Mouse (Mus musculus) liver, embryonic 12.5 days (tissue): Measurements from ENCODE around the gene H2-Eb1. TPM values are rescaled to one million over a fixed set of nuclear protein-coding genes. Genes with fewer than 3 reads are reported as not detected.
"Not testable (repeated sequence)": the region's sequence is repeated elsewhere in the genome, so short reads cannot be mapped to it uniquely, and the experiment has no call there.

Source experiments
- ATAC-seq: fragments of 200-750 bp; cut with Nextera tagmentation; 2 replicates; pipeline ENCODE4 v1.8.0; 2017; ENCODE audit warnings: moderate number of reproducible peaks, mild to moderate bottlenecking, moderate library complexity
- H3K27ac ChIP-seq: fragments of 300-500 bp; sonication (generic); 2 replicates; pipeline ENCODE4 v1.5.1; 2016; ENCODE audit warnings: mild to moderate bottlenecking
- H3K27me3 ChIP-seq: fragments of 300-500 bp; sonication (generic); replicated peaks from 2 replicates; pipeline ENCODE4 v1.6.1; 2016; ENCODE audit warnings: mild to moderate bottlenecking, moderate library complexity
- H3K36me3 ChIP-seq: fragments of 300-500 bp; sonication (generic); 2 replicates; pipeline ENCODE4 v1.6.1; 2016; ENCODE audit warnings: mild to moderate bottlenecking, moderate library complexity
- H3K4me1 ChIP-seq: fragments of 300-500 bp; sonication (generic); 2 replicates; pipeline ENCODE4 v1.6.1; 2016
- H3K4me2 ChIP-seq: fragments of 300-500 bp; sonication (generic); 2 replicates; pipeline ENCODE4 v1.6.1; 2016; ENCODE audit warnings: mild to moderate bottlenecking, moderate library complexity
- H3K4me3 ChIP-seq: fragments of 300-500 bp; sonication (generic); 2 replicates; pipeline ENCODE4 v1.5.1; 2016; ENCODE audit warnings: mild to moderate bottlenecking, moderate library complexity
- H3K9ac ChIP-seq: fragments of 300-500 bp; sonication (generic); 2 replicates; pipeline ENCODE4 v1.6.1; 2016; ENCODE audit warnings: mild to moderate bottlenecking, moderate library complexity
- H3K9me3 ChIP-seq: fragments of 300-500 bp; sonication (generic); replicated peaks from 2 replicates; pipeline ENCODE4 v1.6.1; 2016; ENCODE audit warnings: mild to moderate bottlenecking, moderate library complexity
- WGBS: fragments of 180-500 bp; shearing (Covaris S2); methylation state at CpG from one replicate; pipeline ENCODE4 v1.1.7; 2016; ENCODE audit not compliant: insufficient replicate concordance; 5-methylcytosine and 5-hydroxymethylcytosine counted together
- polyA plus RNA-seq: library from polyadenylated mRNA; unstranded; fragments of >200 nt; fragmentation: Nextera tagmentation; extraction: Ambion mirVana; gene quantifications from 2 replicates; pipeline ENCODE4 v1.2.1, GENCODE M21; 2016

H2-Eb1 gene
- polyA plus RNA-seq, 1 experiment from 2014 or later = 0.15 TPM

DNA sequence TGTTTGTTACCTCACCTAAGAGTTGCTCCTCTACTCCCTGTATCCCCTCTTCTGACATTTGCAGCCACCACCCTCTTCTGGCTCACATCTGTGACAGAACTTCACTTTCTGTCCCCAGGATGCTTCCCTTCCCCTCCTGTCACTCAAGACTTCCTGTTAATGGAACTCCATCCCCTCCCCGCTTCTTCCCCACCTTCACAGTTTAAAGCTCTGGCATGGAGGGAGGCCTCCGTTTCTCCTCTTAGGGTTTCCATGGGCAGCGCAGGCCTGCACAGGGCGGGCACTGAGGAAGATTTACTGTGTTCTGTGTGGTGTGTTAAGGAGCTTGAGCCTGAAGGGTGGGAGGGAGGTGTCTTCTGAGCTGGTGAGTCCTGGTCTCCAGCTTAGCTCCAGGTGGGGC lies 2.5 kb downstream of the H2-Eb1 start:
- no peaks in the 10 kb centered on the region for H3K36me3 ChIP-seq
- no peak overlapping the region for H3K4me2 ChIP-seq
- no peaks in the 10 kb centered on the region for H3K9me3 ChIP-seq
- H3K4me1 ChIP-seq = peaks cover 3% of the 10 kb centered on the region
- no peak overlapping the region for H3K4me3 ChIP-seq
- ATAC-seq = no peak
- no peak overlapping the region for H3K27ac ChIP-seq
- WGBS = 55% methylated on average over 4 of the region's 4 CpGs
- no peak overlapping the region for H3K9ac ChIP-seq
- peaks cover 17% of the 10 kb centered on the region; the same call in 1 of the 2 replicates for H3K27me3 ChIP-seq

- Histone ChIP-seq H3K27me3 (peaks cover 11% of the 10 kb centered on the region; the same call in 1 of the 2 replicates), H3K9ac (no peak overlapping the region), H3K4me2 (peak overlapping the region; percentile 74), H3K36me3 (no peaks in the 10 kb centered on the region), H3K9me3 (no peaks in the 10 kb centered on the region), H3K4me1 (peaks cover 3% of the 10 kb centered on the region), H3K27ac (no peak overlapping the region), H3K4me3 (peak overlapping the region; percentile 60)
- no peak for ATAC-seq
- 35% methylated on average over 10 of the region's 10 CpGs for WGBS
Observed at GRCm38 (mm10) chr17:34309225-34309624, 3.6 kb downstream of the H2-Eb1 start.

DNA sequence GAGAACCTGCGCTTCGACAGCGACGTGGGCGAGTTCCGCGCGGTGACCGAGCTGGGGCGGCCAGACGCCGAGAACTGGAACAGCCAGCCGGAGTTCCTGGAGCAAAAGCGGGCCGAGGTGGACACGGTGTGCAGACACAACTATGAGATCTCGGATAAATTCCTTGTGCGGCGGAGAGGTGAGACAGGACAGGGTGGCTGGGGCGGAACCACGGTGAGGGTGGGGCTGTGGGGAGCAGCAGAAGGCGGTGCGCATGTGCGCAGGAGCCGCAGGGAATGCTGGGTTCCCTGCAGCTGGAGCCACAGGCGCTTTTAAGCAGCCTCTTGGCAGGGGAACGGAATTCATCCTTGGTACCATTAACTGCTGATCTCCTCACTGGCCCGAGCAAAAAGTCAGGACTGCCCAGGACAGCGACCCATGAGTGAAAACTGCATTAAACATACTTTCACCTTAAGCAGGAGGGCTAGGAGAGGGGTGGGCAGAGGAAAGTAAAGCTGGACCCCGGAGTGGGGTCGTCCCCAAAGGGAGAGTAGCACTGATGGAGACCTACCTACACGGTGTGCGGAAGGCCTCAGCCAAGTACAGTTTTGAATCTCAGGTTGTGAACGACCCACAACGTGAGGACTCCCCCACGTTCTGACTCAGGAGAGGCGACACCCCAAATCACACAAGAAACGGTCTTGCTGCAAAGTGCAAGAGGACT lies 4.2 kb downstream of the H2-Eb1 start:
- H3K9me3 ChIP-seq = no peaks in the 10 kb centered on the region
- H3K9ac ChIP-seq = peak overlapping the region; percentile 52
- peaks cover 11% of the 10 kb centered on the region; the same call in 1 of the 2 replicates for H3K27me3 ChIP-seq
- no peaks in the 10 kb centered on the region for H3K36me3 ChIP-seq
- peaks cover 3% of the 10 kb centered on the region for H3K4me1 ChIP-seq
- no peak overlapping the region for H3K27ac ChIP-seq
- 23% methylated on average over 38 of the region's 38 CpGs for WGBS
- H3K4me3 ChIP-seq = peak overlapping the region; percentile 60
- H3K4me2 ChIP-seq = peak overlapping the region; percentile 74
- ATAC-seq = peak; percentile 68

- not testable (repeated sequence) for H3K9me3 ChIP-seq, H3K4me2 ChIP-seq, H3K27ac ChIP-seq, H3K36me3 ChIP-seq, H3K4me1 ChIP-seq, H3K4me3 ChIP-seq, H3K9ac ChIP-seq, ATAC-seq
- WGBS = 70% methylated on average over 3 of the region's 3 CpGs
- H3K27me3 ChIP-seq = peaks cover 11% of the 10 kb centered on the region; the same call in 1 of the 2 replicates
Observed at GRCm38 (mm10) chr17:34310526-34310925, 4.9 kb downstream of the H2-Eb1 start.

DNA sequence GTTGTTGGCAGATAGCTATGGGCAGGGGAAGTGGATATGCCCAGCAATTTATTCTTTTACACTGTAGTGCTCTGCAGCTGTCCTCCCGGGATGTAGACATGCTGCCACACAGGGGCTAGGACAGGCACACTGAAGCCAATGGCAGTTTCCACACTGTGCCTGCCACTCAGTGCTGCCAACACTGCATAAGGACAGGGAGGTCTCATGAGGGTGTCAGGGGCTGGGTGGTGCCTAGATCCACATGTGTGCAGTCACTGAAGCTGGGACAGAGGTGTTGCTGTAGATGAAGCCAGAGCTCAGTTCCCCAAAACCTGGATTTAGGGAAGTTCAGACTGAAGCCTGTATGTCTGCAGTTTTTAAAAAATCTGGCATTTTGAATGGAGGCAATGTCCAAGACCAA lies 6.5 kb downstream of the H2-Eb1 start:
- H3K9me3 ChIP-seq = no peaks in the 10 kb centered on the region
- no peak overlapping the region for H3K4me3 ChIP-seq
- H3K27me3 ChIP-seq = peaks cover 11% of the 10 kb centered on the region; the same call in 1 of the 2 replicates
- no peak overlapping the region for H3K27ac ChIP-seq
- no peak for ATAC-seq
- peaks cover 3% of the 10 kb centered on the region for H3K4me1 ChIP-seq
- H3K4me2 ChIP-seq = no peak overlapping the region
- no peak overlapping the region for H3K9ac ChIP-seq
- no peaks in the 10 kb centered on the region for H3K36me3 ChIP-seq
- WGBS = 54% methylated on average over 1 of the region's 1 CpGs

- H3K4me1 ChIP-seq = peaks cover 3% of the 10 kb centered on the region
- no peaks in the 10 kb centered on the region for H3K36me3 ChIP-seq
- H3K4me3 ChIP-seq = no peak overlapping the region
- H3K27ac ChIP-seq = no peak overlapping the region
- no peak overlapping the region for H3K9ac ChIP-seq
- peaks cover 6% of the 10 kb centered on the region; the same call in 1 of the 2 replicates for H3K27me3 ChIP-seq
- no peaks in the 10 kb centered on the region for H3K9me3 ChIP-seq
- H3K4me2 ChIP-seq = no peak overlapping the region
- ATAC-seq = no peak
- 34% methylated on average over 3 of the region's 3 CpGs for WGBS
Observed at GRCm38 (mm10) chr17:34313393-34313792, 7.7 kb downstream of the H2-Eb1 start.

DNA sequence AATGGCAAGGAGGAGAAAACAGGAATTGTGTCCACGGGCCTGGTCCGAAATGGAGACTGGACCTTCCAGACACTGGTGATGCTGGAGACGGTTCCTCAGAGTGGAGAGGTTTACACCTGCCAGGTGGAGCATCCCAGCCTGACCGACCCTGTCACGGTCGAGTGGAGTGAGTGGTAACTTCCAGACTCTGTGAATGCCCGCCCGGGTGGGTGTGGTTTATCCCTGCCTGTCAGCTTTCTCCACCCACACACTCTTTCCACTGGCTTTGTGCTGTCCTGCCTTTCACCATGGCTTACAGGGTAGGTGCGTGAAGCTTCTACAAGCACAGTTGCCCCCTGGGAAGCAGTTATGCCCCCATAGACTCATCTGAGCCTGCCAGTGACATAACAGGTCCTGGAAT lies 8.6 kb downstream of the H2-Eb1 start:
- Histone ChIP-seq H3K27me3 (peaks cover 4% of the 10 kb centered on the region; the same call in 1 of the 2 replicates), H3K9me3 (no peaks in the 10 kb centered on the region), H3K36me3 (no peaks in the 10 kb centered on the region), H3K4me2 (no peak overlapping the region), H3K4me3 (no peak overlapping the region), H3K9ac (no peak overlapping the region), H3K27ac (no peak overlapping the region), H3K4me1 (peaks cover under 1% of the 10 kb centered on the region)
- no peak for ATAC-seq
- WGBS = 59% methylated on average over 9 of the region's 9 CpGs

DNA sequence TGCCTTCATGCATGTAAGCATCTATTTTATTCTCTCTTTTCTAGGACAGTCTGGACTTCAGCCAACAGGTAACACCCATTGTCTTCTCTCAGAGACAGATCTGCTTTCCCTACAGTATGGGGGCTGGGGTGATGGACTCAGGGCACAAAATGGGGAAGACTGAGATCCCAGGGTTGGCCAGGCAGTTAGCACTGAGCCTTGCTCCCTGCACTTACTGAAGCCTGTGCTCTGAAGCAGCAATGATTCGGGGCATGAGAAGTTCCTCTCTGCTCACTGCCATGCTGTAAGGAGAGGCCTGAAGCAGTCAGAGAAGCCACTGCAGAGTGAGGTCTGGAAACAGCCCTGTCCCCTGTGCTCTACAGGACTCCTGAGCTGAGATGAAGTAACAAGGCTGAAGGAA lies 9.8 kb downstream of the H2-Eb1 start:
- Histone ChIP-seq H3K9ac (no peak overlapping the region), H3K4me2 (no peak overlapping the region), H3K9me3 (no peaks in the 10 kb centered on the region), H3K4me3 (no peak overlapping the region), H3K36me3 (no peaks in the 10 kb centered on the region), H3K27ac (no peak overlapping the region), H3K4me1 (no peaks in the 10 kb centered on the region), H3K27me3 (no peaks in the 10 kb centered on the region)
- no peak for ATAC-seq
- 61% methylated on average over 1 of the region's 1 CpGs for whole genome bisulfite sequencing

- Histone ChIP-seq H3K9ac (no peak overlapping the region), H3K4me3 (no peak overlapping the region), H3K4me2 (no peak overlapping the region), H3K36me3 (no peaks in the 10 kb centered on the region), H3K9me3 (no peaks in the 10 kb centered on the region), H3K4me1 (no peaks in the 10 kb centered on the region), H3K27me3 (no peaks in the 10 kb centered on the region), H3K27ac (no peak overlapping the region)
- 66% methylated on average over 2 of the region's 2 CpGs for WGBS
- no peak for ATAC-seq
Observed at GRCm38 (mm10) chr17:34316697-34317096, 11.0 kb downstream of the H2-Eb1 start.

DNA sequence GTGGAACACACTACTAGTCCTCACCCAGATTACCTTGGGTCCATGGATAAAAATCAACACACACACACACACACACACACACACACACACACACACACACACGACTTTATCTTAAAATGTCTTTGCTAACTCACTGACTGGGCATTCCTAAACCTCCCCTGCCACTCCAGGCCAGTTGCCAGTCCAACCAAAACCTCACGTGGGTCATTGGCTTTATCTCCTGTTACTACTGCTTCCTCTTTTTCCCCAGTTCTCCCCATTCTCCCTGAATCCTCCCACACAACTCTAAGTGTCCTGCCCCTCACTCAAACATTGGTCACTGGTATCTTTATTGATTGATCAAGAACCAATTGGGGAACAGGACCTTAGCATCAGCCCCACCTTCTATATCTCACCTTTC lies 11.6 kb downstream of the H2-Eb1 start:
- Histone ChIP-seq H3K27me3 (no peaks in the 10 kb centered on the region), H3K27ac (no peak overlapping the region), H3K9ac (no peak overlapping the region), H3K4me3 (no peak overlapping the region), H3K36me3 (no peaks in the 10 kb centered on the region), H3K4me1 (no peaks in the 10 kb centered on the region), H3K4me2 (no peak overlapping the region), H3K9me3 (no peaks in the 10 kb centered on the region)
- no peak for ATAC-seq
- 5% methylated on average over 2 of the region's 2 CpGs for WGBS

DNA sequence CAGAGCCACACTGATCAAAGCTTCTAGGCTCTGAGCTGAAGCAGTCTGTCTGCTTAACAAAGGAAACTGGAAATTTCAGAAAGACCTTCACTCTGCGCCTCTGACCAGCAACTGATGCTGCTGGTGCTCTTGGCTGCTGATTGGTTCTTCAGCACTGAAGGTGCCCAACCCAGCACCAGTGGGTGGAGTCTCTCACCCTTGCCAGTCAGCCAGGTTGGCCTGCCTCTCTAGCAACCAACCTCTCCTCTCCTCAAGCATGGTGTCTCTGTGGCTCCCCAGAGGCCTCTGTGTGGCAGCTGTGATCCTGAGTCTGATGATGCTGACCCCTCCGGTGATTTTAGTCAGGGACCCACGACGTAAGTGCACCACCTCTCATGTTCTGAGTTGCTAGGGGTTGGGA lies 19.8 kb downstream of the H2-Eb1 start, which contains the start of gene H2-Eb2:
TSS of gene H2-Eb2 (plus strand) at position 230 of the 400 bp plus-strand sequence.
- no peak for ATAC-seq
- WGBS = 53% methylated on average over 4 of the region's 4 CpGs
- H3K27ac ChIP-seq = no peak within 1 kb of the TSS

DNA sequence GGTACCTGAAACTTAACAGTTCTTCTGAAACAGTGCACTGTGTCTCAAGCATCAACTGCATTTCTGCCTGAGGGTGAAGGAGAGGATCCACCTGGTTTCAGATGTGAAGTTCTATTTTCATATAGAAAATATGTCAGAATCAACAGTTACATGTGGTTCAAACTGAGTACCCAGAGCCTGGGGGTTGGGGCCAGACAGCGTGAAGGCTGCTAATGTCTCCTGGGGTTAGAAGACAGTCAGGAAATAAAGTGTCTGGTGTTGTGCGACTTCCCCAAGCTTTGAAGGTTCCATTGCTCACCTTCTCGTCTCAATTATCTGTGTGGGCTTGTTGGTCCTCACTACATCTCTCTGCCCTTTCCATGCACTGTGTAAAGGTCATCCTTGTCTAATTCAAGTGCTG lies 20.7 kb downstream of the H2-Eb1 start:
- Histone ChIP-seq H3K27ac (no peak overlapping the region), H3K27me3 (no peaks in the 10 kb centered on the region; the same call in 1 of the 2 replicates), H3K4me1 (no peaks in the 10 kb centered on the region), H3K9ac (no peak overlapping the region), H3K4me2 (no peak overlapping the region), H3K36me3 (no peaks in the 10 kb centered on the region), H3K4me3 (no peak overlapping the region), H3K9me3 (no peaks in the 10 kb centered on the region)
- WGBS = 44% methylated on average over 3 of the region's 3 CpGs
- ATAC-seq = no peak

More for the DNA sequence above, 19.8 kb downstream of the H2-Eb1 start, which contains the start of gene H2-Eb2:
- Histone ChIP-seq H3K9me3 (no peaks in the 10 kb centered on the region), H3K27me3 (no peaks in the 10 kb centered on the region; the same call in 1 of the 2 replicates), H3K4me3 (no peak within 1 kb of the TSS), H3K9ac (no peak within 1 kb of the TSS), H3K4me1 (no peaks in the 10 kb centered on the region), H3K36me3 (no peaks in the 10 kb centered on the region), H3K4me2 (no peak within 1 kb of the TSS)
